Mouse (Mus musculus) limb, embryonic 13.5 days (tissue): ENCODE data around the gene St6galnac4. TPM values are rescaled to one million over a fixed set of nuclear protein-coding genes. Genes with fewer than 3 reads are reported as not detected.

ENCODE experiments used
- ATAC-seq: fragments of 200-750 bp; cut with Nextera tagmentation; 2 replicates; pipeline ENCODE4 v1.8.0; 2017; ENCODE audit warnings: low read depth, moderate number of reproducible peaks, moderate TSS enrichment; ENCODE audit not compliant: low FRiP score
- H3K27ac ChIP-seq: fragments of 300-500 bp; sonication (generic); 2 replicates; pipeline ENCODE4 v1.5.1; 2015; ENCODE audit warnings: inconsistent platforms, mild to moderate bottlenecking, moderate library complexity
- H3K27me3 ChIP-seq: fragments of 300-500 bp; sonication (generic); 2 replicates; pipeline ENCODE4 v1.6.1; 2015; ENCODE audit warnings: mild to moderate bottlenecking, inconsistent platforms
- H3K36me3 ChIP-seq: fragments of 300-500 bp; sonication (generic); 2 replicates; pipeline ENCODE4 v1.6.1; 2015; ENCODE audit warnings: inconsistent platforms, mild to moderate bottlenecking, moderate library complexity
- H3K4me1 ChIP-seq: fragments of 300-500 bp; sonication (generic); 2 replicates; pipeline ENCODE4 v1.6.1; 2015; ENCODE audit warnings: inconsistent platforms
- H3K4me2 ChIP-seq: fragments of 300-500 bp; sonication (generic); replicated peaks from 2 replicates; pipeline ENCODE4 v1.6.1; 2015; ENCODE audit warnings: inconsistent platforms, mild to moderate bottlenecking, moderate library complexity
- H3K4me3 ChIP-seq: fragments of 300-500 bp; sonication (generic); 2 replicates; pipeline ENCODE4 v1.5.1; 2015; ENCODE audit warnings: moderate library complexity, mild to moderate bottlenecking, inconsistent platforms
- H3K9ac ChIP-seq: fragments of 300-500 bp; sonication (generic); 2 replicates; pipeline ENCODE4 v1.6.1; 2015; ENCODE audit warnings: mild to moderate bottlenecking, inconsistent platforms
- H3K9me3 ChIP-seq: fragments of 300-500 bp; sonication (generic); 2 replicates; pipeline ENCODE4 v1.6.1; 2016; ENCODE audit warnings: inconsistent platforms
- WGBS: fragments of 180-500 bp; shearing (Covaris S2); methylation state at CpG from one replicate; pipeline ENCODE4 v1.1.7; 2015; 5-methylcytosine and 5-hydroxymethylcytosine counted together
- polyA plus RNA-seq: library from polyadenylated mRNA; unstranded; fragments of >200 nt; fragmentation: Nextera tagmentation; extraction: Ambion mirVana; gene quantifications from 2 replicates; pipeline ENCODE4 v1.2.1, GENCODE M21; 2015

St6galnac4 gene
- polyA plus RNA-seq, 1 experiment from 2014 or later, result 39.5 TPM

GRCm38 (mm10) chr2:32589213-32589795, 2.4 kb downstream of the St6galnac4 start:
- Histone ChIP-seq H3K36me3 (peaks cover 21% of the 10 kb centered on the region), H3K9ac (0 out of 2 replicates have a peak overlapping the region, but pooled peaks have one; percentile 48), H3K27me3 (no peaks in the 10 kb centered on the region), H3K4me2 (peak overlapping the region; percentile 27), H3K4me1 (peaks cover 35% of the 10 kb centered on the region), H3K4me3 (no peak overlapping the region), H3K9me3 (no peaks in the 10 kb centered on the region), H3K27ac (no peak overlapping the region)
- 70% methylated on average over 11 of the region's 11 CpGs for whole genome bisulfite sequencing
- ATAC-seq, result no peak

GRCm38 (mm10) chr2:32590224-32590623, 3.3 kb downstream of the St6galnac4 start:
- Histone ChIP-seq H3K4me2 (no peak overlapping the region), H3K27ac (no peak overlapping the region), H3K9me3 (no peaks in the 10 kb centered on the region), H3K4me3 (no peak overlapping the region), H3K9ac (no peak overlapping the region), H3K36me3 (peaks cover 26% of the 10 kb centered on the region), H3K4me1 (peaks cover 35% of the 10 kb centered on the region), H3K27me3 (no peaks in the 10 kb centered on the region)
- no peak for ATAC-seq
- WGBS, result 81% methylated on average over 10 of the region's 10 CpGs

GRCm38 (mm10) chr2:32591249-32591648, 4.4 kb downstream of the St6galnac4 start:
- Histone ChIP-seq H3K9me3 (no peaks in the 10 kb centered on the region), H3K4me2 (no peak overlapping the region), H3K4me3 (no peak overlapping the region), H3K27ac (no peak overlapping the region), H3K36me3 (peaks cover 35% of the 10 kb centered on the region), H3K27me3 (no peaks in the 10 kb centered on the region), H3K4me1 (peaks cover 35% of the 10 kb centered on the region), H3K9ac (no peak overlapping the region)
- WGBS, result 47% methylated on average over 6 of the region's 6 CpGs
- ATAC-seq, result no peak

GRCm38 (mm10) chr2:32596725-32597124, 9.8 kb downstream of the St6galnac4 start:
- Histone ChIP-seq H3K9ac (no peak overlapping the region), H3K4me1 (peaks cover 14% of the 10 kb centered on the region), H3K27me3 (no peaks in the 10 kb centered on the region), H3K36me3 (peaks cover 37% of the 10 kb centered on the region), H3K4me2 (no peak overlapping the region), H3K4me3 (no peak overlapping the region), H3K9me3 (no peaks in the 10 kb centered on the region), H3K27ac (no peak overlapping the region)
- ATAC-seq, result no peak
- WGBS, result 91% methylated on average over 13 of the region's 13 CpGs

GRCm38 (mm10) chr2:32597248-32597647, 10.4 kb downstream of the St6galnac4 start:
- Histone ChIP-seq H3K4me3 (no peak overlapping the region), H3K4me2 (no peak overlapping the region), H3K27me3 (no peaks in the 10 kb centered on the region), H3K36me3 (peaks cover 37% of the 10 kb centered on the region), H3K9ac (no peak overlapping the region), H3K9me3 (no peaks in the 10 kb centered on the region), H3K4me1 (peaks cover 17% of the 10 kb centered on the region), H3K27ac (no peak overlapping the region)
- WGBS, result 84% methylated on average over 5 of the region's 5 CpGs
- no peak for ATAC-seq

GRCm38 (mm10) chr2:32597699-32598098, 10.8 kb downstream of the St6galnac4 start:
- no peaks in the 10 kb centered on the region for H3K9me3 ChIP-seq
- 89% methylated on average over 5 of the region's 5 CpGs for WGBS

GRCm38 (mm10) chr2:32598506-32598905, 11.6 kb downstream of the St6galnac4 start:
- H3K4me3 ChIP-seq, result no peak overlapping the region
- 88% methylated on average over 8 of the region's 8 CpGs for WGBS
- ATAC-seq, result no peak
- H3K27ac ChIP-seq, result no peak overlapping the region; the same call in 1 of the 2 replicates
- H3K4me2 ChIP-seq, result no peak overlapping the region
- H3K27me3 ChIP-seq, result no peaks in the 10 kb centered on the region
- H3K9ac ChIP-seq, result no peak overlapping the region
- no peaks in the 10 kb centered on the region for H3K9me3 ChIP-seq
- H3K4me1 ChIP-seq, result peaks cover 20% of the 10 kb centered on the region
- peaks cover 36% of the 10 kb centered on the region for H3K36me3 ChIP-seq

More at GRCm38 (mm10) chr2:32597699-32598098, 10.8 kb downstream of the St6galnac4 start:
- H3K4me1 ChIP-seq, result peaks cover 20% of the 10 kb centered on the region
- H3K4me3 ChIP-seq, result no peak overlapping the region
- H3K27ac ChIP-seq, result no peak overlapping the region
- no peak for ATAC-seq
- H3K9ac ChIP-seq, result no peak overlapping the region
- no peak overlapping the region for H3K4me2 ChIP-seq
- peaks cover 37% of the 10 kb centered on the region for H3K36me3 ChIP-seq
- no peaks in the 10 kb centered on the region for H3K27me3 ChIP-seq

GRCm38 (mm10) chr2:32599409-32599808, 12.5 kb downstream of the St6galnac4 start, which contains the start of gene St6galnac6:
Gene St6galnac6 (plus strand): TSS chr2:32599709.
- peaks cover 28% of the 10 kb centered on the region for H3K36me3 ChIP-seq
- H3K4me3 ChIP-seq, result no peak within 1 kb of the TSS
- no peak within 1 kb of the TSS; the same call in 1 of the 2 replicates for H3K27ac ChIP-seq
- no peak within 1 kb of the TSS for H3K9ac ChIP-seq
- H3K9me3 ChIP-seq, result no peaks in the 10 kb centered on the region
- ATAC-seq, result no peak
- 88% methylated on average over 3 of the region's 3 CpGs for WGBS
- no peaks in the 10 kb centered on the region for H3K27me3 ChIP-seq
- H3K4me1 ChIP-seq, result peaks cover 20% of the 10 kb centered on the region
- no peak within 1 kb of the TSS for H3K4me2 ChIP-seq

- peak; percentile 60 for ATAC-seq
- H3K27ac ChIP-seq, result peak overlapping the region; percentile 76; the same call in 1 of the 2 replicates
- H3K9ac ChIP-seq, result 0 out of 2 replicates have a peak overlapping the region, but pooled peaks have one; percentile 43
These were observed 14.6 kb downstream of the St6galnac4 start for GRCm38 (mm10) chr2:32601417-32602065.

GRCm38 (mm10) chr2:32602600-32603054, 15.7 kb downstream of the St6galnac4 start:
- peak overlapping the region; percentile 39 for H3K4me3 ChIP-seq
- peaks cover 27% of the 10 kb centered on the region for H3K4me1 ChIP-seq
- H3K9ac ChIP-seq, result 0 out of 2 replicates have a peak overlapping the region, but pooled peaks have one; percentile 3
- WGBS, result under 1% methylated on average over 11 of the region's 11 CpGs
- peaks cover 4% of the 10 kb centered on the region for H3K36me3 ChIP-seq
- no peaks in the 10 kb centered on the region for H3K27me3 ChIP-seq
- peak overlapping the region; percentile 76 for H3K27ac ChIP-seq
- H3K9me3 ChIP-seq, result no peaks in the 10 kb centered on the region
- H3K4me2 ChIP-seq, result peak overlapping the region; percentile 59
- peak; percentile 58; the same call in 1 of the 2 replicates for ATAC-seq

More at GRCm38 (mm10) chr2:32601417-32602065, 14.6 kb downstream of the St6galnac4 start:
- 29% methylated on average over 8 of the region's 8 CpGs for WGBS
- H3K36me3 ChIP-seq, result peaks cover 15% of the 10 kb centered on the region
- no peaks in the 10 kb centered on the region for H3K9me3 ChIP-seq
- peaks cover 20% of the 10 kb centered on the region for H3K4me1 ChIP-seq
- no peaks in the 10 kb centered on the region for H3K27me3 ChIP-seq
- H3K4me2 ChIP-seq, result peak overlapping the region; percentile 59; the same call in 1 of the 2 replicates
- no peak overlapping the region for H3K4me3 ChIP-seq

GRCm38 (mm10) chr2:32604631-32605030, 17.7 kb downstream of the St6galnac4 start:
- 44% methylated on average over 10 of the region's 10 CpGs for WGBS

More at GRCm38 (mm10) chr2:32604631-32605030, 17.7 kb downstream of the St6galnac4 start:
- no peak overlapping the region for H3K27ac ChIP-seq
- H3K4me1 ChIP-seq, result peaks cover 44% of the 10 kb centered on the region
- H3K9ac ChIP-seq, result no peak overlapping the region
- no peak overlapping the region for H3K4me2 ChIP-seq
- no peak for ATAC-seq
- H3K4me3 ChIP-seq, result no peak overlapping the region
- H3K27me3 ChIP-seq, result no peaks in the 10 kb centered on the region
- no peaks in the 10 kb centered on the region for H3K36me3 ChIP-seq
- no peaks in the 10 kb centered on the region for H3K9me3 ChIP-seq
